Mouse (Mus musculus) testis, adult 2 months (tissue): ENCODE measurements around the gene Ahnak2.

Source experiments
- CTCF ChIP-seq: fragments of 200-500 bp; IDR thresholded peaks from 2 replicates; pipeline ENCODE4 v1.5.1; 2012; ENCODE audit warnings: low read depth, mild to moderate bottlenecking, inconsistent platforms, low read length, moderate library complexity; ENCODE audit not compliant: control insufficient read depth, insufficient read depth, insufficient replicate concordance
- POLR2A ChIP-seq: fragments of 200-500 bp; IDR thresholded peaks from 2 replicates; pipeline ENCODE4 v1.6.1; 2012; ENCODE audit warnings: low read depth, mild to moderate bottlenecking, inconsistent platforms, low read length, moderate library complexity; ENCODE audit not compliant: control insufficient read depth

DNA sequence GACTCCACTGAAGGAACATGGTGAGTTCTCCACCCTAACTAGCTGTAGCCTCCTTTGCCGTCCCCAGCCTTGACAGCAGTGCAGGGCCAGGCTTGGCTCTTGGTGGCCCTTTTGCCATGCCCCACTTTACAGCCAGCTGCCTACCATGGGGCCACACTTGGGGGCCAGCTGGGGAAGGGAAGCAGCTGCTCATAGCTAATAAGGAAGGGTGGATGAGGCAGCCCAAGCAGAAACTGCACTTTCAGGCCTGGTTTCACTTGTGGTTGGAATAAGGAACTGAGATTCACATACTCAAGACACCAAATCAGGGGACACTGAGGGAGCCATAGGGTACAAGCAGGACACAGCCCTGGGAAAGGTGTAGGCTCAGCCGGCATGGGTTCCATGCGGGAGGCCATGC, 40.4 kb downstream of the Ahnak2 start:
- TF ChIP-seq CTCF (no peak), POLR2A (no peak)
